Mouse (Mus musculus) MEL (cell line): ENCODE results near the gene Tgfbr3l. TPM values are rescaled to one million over a fixed set of nuclear protein-coding genes. Genes with fewer than 3 reads are reported as not detected.
A peak's percentile ranks its signal among the peaks of the same experiment; 100 is the strongest.

Experiments used
- DNase-seq: peaks from one replicate; pipeline ENCODE4 v3.0.0; 2011; ENCODE audit warnings: low read depth, low spot score
- H3K27ac ChIP-seq: 2 replicates; pipeline ENCODE4 v1.5.1; 2012; ENCODE audit warnings: low read depth, mild to moderate bottlenecking, control low read depth, low read length, moderate library complexity; ENCODE audit not compliant: control insufficient read depth
- H3K27me3 ChIP-seq, 2 experiments: fragments of 150-350 bp in 1 of 2; sonication (generic) in 1 of 2; 2 replicates each; pipeline ENCODE4 v1.6.1; 2012; ENCODE audit warnings: low read length in 2 of 2, mild to moderate bottlenecking in 2 of 2, improper control_type of control experiment in 1 of 2, moderate library complexity in 1 of 2; ENCODE audit not compliant: insufficient read depth in 2 of 2, control insufficient read depth in 1 of 2
- H3K36me3 ChIP-seq, 2 experiments: 2 replicates each; pipeline ENCODE4 v1.6.1; 2012 to 2014; ENCODE audit warnings: low read length in 2 of 2, improper control_type of control experiment in 1 of 2, inconsistent platforms in 1 of 2, mild to moderate bottlenecking in 1 of 2; ENCODE audit not compliant: insufficient read depth in 2 of 2, control insufficient read depth in 1 of 2
- H3K4me1 ChIP-seq, 2 experiments: fragments of 150-350 bp in 1 of 2; sonication (generic) in 1 of 2; 2 replicates each; pipeline ENCODE4 v1.6.1; 2012; ENCODE audit warnings: low read length in 2 of 2, improper control_type of control experiment in 1 of 2, mild to moderate bottlenecking in 1 of 2; ENCODE audit not compliant: insufficient read depth in 2 of 2, control insufficient read depth in 1 of 2
- H3K4me3 ChIP-seq, 2 experiments: fragments of 150-350 bp in 1 of 2; sonication (generic) in 1 of 2; 2 replicates each; pipeline ENCODE4 v1.5.1; 2012; ENCODE audit warnings: low read depth in 2 of 2, low read length in 2 of 2, mild to moderate bottlenecking in 2 of 2, moderate library complexity in 2 of 2, control low read depth in 1 of 2, improper control_type of control experiment in 1 of 2; ENCODE audit not compliant: control insufficient read depth in 1 of 2, insufficient read depth in 1 of 2
- H3K79me2 ChIP-seq: 2 replicates; pipeline ENCODE4 v1.6.1; 2012; ENCODE audit warnings: mild to moderate bottlenecking, low read length, moderate library complexity; ENCODE audit not compliant: control insufficient read depth, poor library complexity, insufficient read depth
- H3K9ac ChIP-seq: 2 replicates; pipeline ENCODE4 v1.6.1; 2012; ENCODE audit warnings: low read depth, mild to moderate bottlenecking, control low read depth, low read length, moderate library complexity; ENCODE audit not compliant: control insufficient read depth, poor library complexity, severe bottlenecking
- H3K9me3 ChIP-seq: fragments of 150-350 bp; sonication (generic); replicated peaks from 2 replicates; pipeline ENCODE4 v1.6.1; 2012; ENCODE audit warnings: mild to moderate bottlenecking, low read length, improper control_type of control experiment, moderate library complexity; ENCODE audit not compliant: insufficient read depth
- CHD2 ChIP-seq: IDR thresholded peaks from 2 replicates; pipeline ENCODE4 v1.6.1; 2011; ENCODE audit warnings: low read length, improper control_type of control experiment
- CTCF ChIP-seq, 3 experiments: IDR thresholded peaks in 2 of 3; conservative IDR thresholded peaks in 1 of 3; 2 replicates each; pipeline ENCODE4 v1.5.1; 2011 to 2012; ENCODE audit warnings: low read length in 3 of 3, low read depth in 2 of 3, mild to moderate bottlenecking in 2 of 3, improper control_type of control experiment in 1 of 3, inconsistent platforms in 1 of 3, mixed read lengths in 1 of 3, moderate library complexity in 1 of 3; ENCODE audit not compliant: control insufficient read depth in 1 of 3, insufficient read depth in 1 of 3, poor library complexity in 1 of 3, severe bottlenecking in 1 of 3
- ETS1 ChIP-seq: IDR thresholded peaks from 2 replicates; pipeline ENCODE4 v1.6.1; 2012; ENCODE audit warnings: low read depth, mild to moderate bottlenecking, inconsistent platforms, low read length, improper control_type of control experiment, moderate library complexity
- GABPA ChIP-seq: IDR thresholded peaks from 2 replicates; pipeline ENCODE4 v1.6.1; 2012; ENCODE audit warnings: low read depth, mild to moderate bottlenecking, inconsistent platforms, low read length, improper control_type of control experiment, moderate library complexity
- MXI1 ChIP-seq: IDR thresholded peaks from 2 replicates; pipeline ENCODE4 v1.6.1; 2011; ENCODE audit warnings: mild to moderate bottlenecking, low read depth, low read length, improper control_type of control experiment
- MYB ChIP-seq: IDR thresholded peaks from 2 replicates; pipeline ENCODE4 v1.6.1; 2011; ENCODE audit warnings: mild to moderate bottlenecking, low read depth, low read length, improper control_type of control experiment
- MYC ChIP-seq: IDR thresholded peaks from 2 replicates; pipeline ENCODE4 v1.6.1; 2011; ENCODE audit warnings: low read depth, mild to moderate bottlenecking, low read length, improper control_type of control experiment, moderate library complexity
- NRF1 ChIP-seq: IDR thresholded peaks from 2 replicates; pipeline ENCODE4 v1.6.1; 2014; ENCODE audit warnings: low read depth, mild to moderate bottlenecking, inconsistent platforms, low read length, improper control_type of control experiment, moderate library complexity; ENCODE audit not compliant: poor library complexity, insufficient read depth, severe bottlenecking
- TBP ChIP-seq: IDR thresholded peaks from 2 replicates; pipeline ENCODE4 v1.8.0; 2011; ENCODE audit warnings: low read depth, low read length, improper control_type of control experiment
- polyA plus RNA-seq, 2 experiments: library from polyadenylated mRNA; stranded (reverse) in 1 of 2; unstranded in 1 of 2; fragments of >175 nt in 1 of 2; fragments of >200 nt in 1 of 2; gene quantifications; 2 replicates each; pipeline versions ENCODE4 v1.2.1 to v1.2.4; 2012; ENCODE audit warnings: low replicate concordance in 2 of 2, low read depth in 1 of 2; ENCODE audit not compliant: insufficient read length in 2 of 2, insufficient read depth in 1 of 2, missing spikeins in 1 of 2
- total RNA-seq: library from RNA; depleted of rRNA; stranded (reverse); fragments of 300-350 nt; gene quantifications from 2 replicates; pipeline ENCODE4 v1.2.3, GENCODE M21; 2012

Tgfbr3l gene
- total and polyA plus RNA-seq, 3 experiments: 2.2 to 14.2 TPM; not detected in 1

DNA sequence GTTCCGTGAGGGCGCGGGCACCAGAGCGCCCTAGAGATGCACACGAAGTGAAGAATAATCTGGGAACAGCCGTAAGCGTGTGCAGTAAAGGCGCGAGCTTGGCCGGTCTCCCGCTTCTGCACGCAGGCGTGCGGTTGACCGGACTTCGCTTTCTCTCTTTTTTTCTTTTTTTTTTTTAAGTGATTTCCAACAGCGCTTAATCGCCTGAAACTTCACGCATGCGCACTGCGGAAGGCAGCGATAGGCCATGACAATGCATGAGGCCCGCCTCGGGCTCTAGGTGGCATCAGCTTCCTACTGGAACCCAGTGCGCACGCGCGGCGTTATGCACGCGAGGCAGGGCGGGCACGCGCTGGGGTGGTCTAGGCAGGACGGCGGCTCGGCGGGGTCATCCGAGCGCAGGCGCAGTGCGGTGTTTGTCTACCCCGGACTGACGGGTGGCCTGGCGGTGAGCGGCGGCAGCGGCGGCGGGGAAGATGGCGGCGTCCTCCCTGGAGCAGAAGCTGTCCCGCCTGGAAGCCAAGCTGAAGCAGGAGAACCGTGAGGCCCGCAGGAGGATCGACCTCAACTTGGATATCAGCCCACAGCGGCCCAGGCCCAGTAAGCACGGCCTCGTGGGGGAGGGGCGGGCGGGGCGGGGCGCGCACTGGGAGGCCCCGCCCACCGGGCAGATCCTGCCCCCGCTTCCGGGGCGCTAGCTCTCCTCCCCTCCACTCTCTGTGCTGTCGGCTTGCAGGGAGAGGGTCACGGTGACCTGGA is 9.4 kb upstream of the Tgfbr3l start, which contains the start of the genes Map2k7 and Gm49320 (continued):
- TF ChIP-seq NRF1 (peak; percentile 100), CHD2 (peak; percentile 43; the same call in 1 of the 2 replicates), MYB (no peak), GABPA (no peak)

DNA sequence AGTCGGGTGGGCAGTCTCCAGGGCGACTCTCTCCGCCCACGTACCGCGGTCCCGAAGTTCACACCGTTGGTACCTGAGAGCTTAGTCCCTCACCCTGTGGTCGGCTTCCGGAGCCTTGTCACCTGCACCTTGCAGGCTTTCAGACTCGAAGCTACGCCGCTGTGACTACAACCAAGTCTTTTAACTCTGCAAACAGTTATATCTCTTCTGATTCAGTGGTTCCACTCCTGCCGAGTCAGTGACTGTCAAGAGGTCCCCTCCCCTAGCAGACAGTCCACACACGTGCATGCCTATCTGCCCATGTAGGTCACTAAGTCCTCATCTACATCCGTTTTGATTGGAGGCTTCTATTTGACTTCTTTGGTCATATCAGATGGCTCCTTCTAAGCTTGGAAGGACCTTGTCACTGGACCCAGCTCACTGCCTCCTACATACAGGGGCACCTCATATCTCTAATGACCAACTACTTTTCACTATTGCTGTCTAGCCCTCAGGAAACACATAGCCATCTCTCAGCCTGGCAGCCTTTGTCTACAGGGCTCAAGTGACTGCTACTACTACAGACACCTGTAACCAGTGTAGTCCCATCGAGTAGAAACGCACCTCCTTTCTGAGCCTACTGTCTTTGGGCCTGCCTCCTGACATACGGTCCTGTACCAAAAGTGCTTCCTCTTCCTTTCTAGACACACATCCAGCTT is 8.7 kb upstream of the Tgfbr3l start:
- TF ChIP-seq TBP (no peak), MYC (0 out of 2 replicates have a peak, but pooled peaks have one; percentile 20), MXI1 (peak; percentile 88), ETS1 (peak; percentile 4; the same call in 1 of the 2 replicates)
- TF ChIP-seq, all 39 proteins: peak for 3
- H3K9me3 ChIP-seq: no peaks in the 10 kb centered on the region

DNA sequence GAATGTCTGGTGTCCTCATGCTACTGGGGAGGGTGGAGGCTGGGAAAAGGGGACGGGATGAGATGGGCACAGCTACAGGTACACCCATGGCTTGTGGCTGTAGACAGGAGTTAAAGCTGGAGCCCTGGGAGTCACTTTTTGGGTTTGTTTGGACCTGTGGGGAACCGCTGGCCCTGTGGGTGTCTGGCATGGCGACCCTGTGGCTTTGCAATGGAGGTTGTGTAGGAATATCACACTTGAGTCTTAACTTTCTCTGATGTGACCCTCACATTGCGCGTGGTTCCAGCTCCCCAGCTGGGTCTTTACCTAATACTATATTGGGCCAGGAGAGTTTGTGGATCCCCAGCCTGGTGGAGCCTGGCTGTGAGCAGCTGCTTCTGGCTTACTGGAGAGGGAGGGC is 3.0 kb upstream of the Tgfbr3l start:
- Histone ChIP-seq H3K36me3 (peaks cover 6% of the 10 kb centered on the region in 2 experiments), H3K4me1 (peaks cover 0 to 6% of the 10 kb centered on the region in 2 experiments; a peak in 1 of 4 replicates)

More for the DNA sequence above, 8.7 kb upstream of the Tgfbr3l start:
- H3K27me3 ChIP-seq: no peaks in the 10 kb centered on the region
- DNase-seq: no peak
- H3K9ac ChIP-seq: peak overlapping the region; percentile 86
- H3K27ac ChIP-seq: peak overlapping the region; percentile 52
- peaks cover 0 to 18% of the 10 kb centered on the region in 2 experiments; a peak in 2 of 4 replicates for H3K4me1 ChIP-seq
- peak overlapping the region; percentile 82 to 91 for H3K4me3 ChIP-seq
- H3K36me3 ChIP-seq: peaks cover 4 to 15% of the 10 kb centered on the region in 2 experiments
- H3K79me2 ChIP-seq: peaks cover 32% of the 10 kb centered on the region

More for the DNA sequence above, 3.0 kb upstream of the Tgfbr3l start:
- Histone ChIP-seq H3K79me2 (peaks cover 17% of the 10 kb centered on the region), H3K9ac (no peak overlapping the region), H3K27me3 (no peaks in the 10 kb centered on the region), H3K9me3 (no peaks in the 10 kb centered on the region), H3K27ac (no peak overlapping the region), H3K4me3 (no peak overlapping the region)
- DNase-seq: no peak
- TF ChIP-seq NRF1 (no peak), ETS1 (no peak), CTCF (IDR thresholded peaks at IDR 0.05 in 2 of 3, conservative IDR thresholded peaks at IDR 0.05 in 1 of 3; ENCODE audit: control insufficient read depth in 1 of 3, insufficient read depth in 1 of 3, low read depth in 2 of 3, low read length in 3 of 3, poor library complexity in 1 of 3, severe bottlenecking in 1 of 3) (no peak), TBP (no peak)
